Mouse (Mus musculus): ENCODE results near the gene Kbtbd13.

- TF ChIP-seq CTCF (IDR thresholded peaks at IDR 0.05; ENCODE audit: control insufficient read depth, insufficient read depth, low read length), result peak; percentile 77
- no peak for TF ChIP-seq POLR2A (IDR thresholded peaks at IDR 0.05; ENCODE audit: borderline replicate concordance, control insufficient read depth, low read depth, low read length)
Measured at GRCm38 (mm10) chr9:65392638-65393364, 1.3 kb upstream of the Kbtbd13 start.
